Mouse (Mus musculus) liver, adult 2 months (tissue): ENCODE results near the gene Clec2g. TPM values are rescaled to one million over a fixed set of nuclear protein-coding genes. Genes with fewer than 3 reads are reported as not detected.
"Not testable (repeated sequence)": the region's sequence is repeated elsewhere in the genome, so short reads cannot be mapped to it uniquely, and the experiment has no call there.

Experiments
- DNase-seq: peaks from one replicate; pipeline ENCODE4 v3.0.0-alpha.2; 2011; ENCODE audit warnings: low read depth, low spot score; ENCODE audit errors: extremely low read depth
- H3K27ac ChIP-seq: fragments of 200-500 bp; replicated peaks from 2 replicates; pipeline ENCODE4 v1.5.1; 2012; ENCODE audit warnings: low read depth, mild to moderate bottlenecking, control low read depth, inconsistent platforms, low read length; ENCODE audit not compliant: insufficient read depth
- H3K27me3 ChIP-seq: fragments of 200-500 bp; 2 replicates; pipeline ENCODE4 v1.6.1; 2012; ENCODE audit warnings: mild to moderate bottlenecking, moderate library complexity, low read length, inconsistent platforms; ENCODE audit not compliant: control insufficient read depth, insufficient read depth
- H3K36me3 ChIP-seq: fragments of 200-500 bp; 2 replicates; pipeline ENCODE4 v1.6.1; 2012; ENCODE audit warnings: low read length, inconsistent platforms; ENCODE audit not compliant: control insufficient read depth, insufficient read depth
- H3K4me1 ChIP-seq: fragments of 200-500 bp; 2 replicates; pipeline ENCODE4 v1.6.1; 2011; ENCODE audit warnings: low read length; ENCODE audit not compliant: control insufficient read depth, insufficient read depth
- H3K4me3 ChIP-seq: fragments of 200-500 bp; 2 replicates; pipeline ENCODE4 v1.5.1; 2011; ENCODE audit warnings: low read depth, mild to moderate bottlenecking, control low read depth, low read length, moderate library complexity; ENCODE audit not compliant: insufficient read depth
- H3K79me2 ChIP-seq: fragments of 200-500 bp; 2 replicates; pipeline ENCODE4 v1.6.1; 2012; ENCODE audit warnings: inconsistent platforms, mild to moderate bottlenecking, low read length, moderate library complexity; ENCODE audit not compliant: control insufficient read depth, insufficient read depth
- H3K9ac ChIP-seq: fragments of 200-500 bp; 2 replicates; pipeline ENCODE4 v1.6.1; 2012; ENCODE audit warnings: low read depth, mild to moderate bottlenecking, control low read depth, inconsistent platforms, low read length
- CTCF ChIP-seq: fragments of 200-500 bp; IDR thresholded peaks from 2 replicates; pipeline ENCODE4 v1.5.1; 2011; ENCODE audit warnings: low read depth, low read length, control low read depth
- POLR2A ChIP-seq: fragments of 200-500 bp; IDR thresholded peaks from 2 replicates; pipeline ENCODE4 v1.6.1; 2011; ENCODE audit warnings: low read length, control low read depth; ENCODE audit not compliant: insufficient read depth; ENCODE audit errors: extremely low read depth
- WGBS: fragments of 180-500 bp; shearing (Covaris S2); methylation state at CpG from one replicate; pipeline ENCODE4 v1.1.7; 2018; 5-methylcytosine and 5-hydroxymethylcytosine counted together
- polyA plus RNA-seq: library from polyadenylated mRNA; depleted of rRNA; stranded (reverse); fragments of >200 nt; gene quantifications from 2 replicates; pipeline ENCODE4 v1.2.3, GENCODE M21; 2012; rRNA removed
- total RNA-seq: library from RNA; depleted of rRNA; stranded (reverse); fragments of >200 nt; gene quantifications from 2 replicates; pipeline ENCODE4 v1.2.3, GENCODE M21; 2014; rRNA removed

The Clec2g gene
- total RNA-seq (0.20 TPM in 1 of 2 replicates, not detected in the other), polyA plus RNA-seq (not detected in 2 replicates)

DNA sequence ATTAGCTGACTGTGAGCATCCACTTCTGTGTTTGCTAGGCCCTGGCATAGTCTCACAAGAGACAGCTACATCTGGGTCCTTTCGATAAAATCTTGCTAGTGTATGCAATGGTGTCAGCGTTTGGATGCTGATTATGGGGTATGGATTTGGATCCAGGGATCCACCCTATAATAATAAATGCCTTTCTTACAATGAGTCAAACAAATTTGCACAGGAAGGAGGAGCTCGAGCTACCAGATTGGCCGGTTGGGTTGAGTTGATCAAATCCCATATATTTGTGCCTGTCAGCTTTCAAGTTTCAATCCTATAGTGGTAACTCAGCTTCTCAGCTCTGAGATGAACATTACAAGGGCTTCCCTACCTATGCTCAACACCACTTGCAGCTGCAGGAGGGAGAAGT is at the start of gene Clec2g:
Gene Clec2g, plus strand, starts transcription at position 301 of the 400 bp plus-strand sequence.
- H3K4me3 ChIP-seq, DNase-seq, H3K27me3 ChIP-seq, H3K9ac ChIP-seq, H3K27ac ChIP-seq, H3K36me3 ChIP-seq, H3K4me1 ChIP-seq, H3K79me2 ChIP-seq: not testable (repeated sequence)
- 96% methylated on average over 4 of the region's 4 CpGs for WGBS

DNA sequence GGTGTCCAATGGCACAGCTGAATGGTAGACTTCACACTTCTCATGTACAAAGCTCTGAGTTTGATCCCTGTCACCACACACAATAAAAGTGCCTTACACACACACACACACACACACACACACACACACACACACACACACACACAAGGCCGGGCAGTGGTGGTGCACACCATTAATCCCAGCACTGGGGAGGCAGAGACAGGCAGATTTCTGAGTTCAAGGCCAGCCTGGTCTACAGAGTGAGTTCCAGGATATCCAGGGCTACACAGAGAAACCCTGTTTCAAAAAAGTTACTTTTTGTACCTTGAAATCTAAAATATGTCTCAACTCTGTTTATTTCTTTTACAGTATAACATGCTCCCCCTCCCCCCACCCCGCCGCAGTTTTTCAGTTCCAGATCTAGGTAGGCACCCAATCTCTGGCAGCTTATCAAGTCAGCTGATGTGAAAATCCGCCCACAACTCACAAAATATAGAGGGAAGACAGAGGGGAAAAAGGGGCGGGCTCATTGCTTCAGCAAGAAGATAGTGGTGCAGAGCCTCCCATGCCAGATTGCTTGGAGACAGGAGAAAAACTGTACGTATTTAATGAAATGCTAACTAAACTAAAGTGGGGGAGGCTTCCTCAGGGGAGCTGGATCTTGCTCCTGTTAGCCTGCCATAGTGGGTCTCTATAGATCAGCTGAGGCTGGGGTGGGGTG is 46.9 kb upstream of the Clec2g start, which contains the start of gene Clec2i:
Gene Clec2i, plus strand, starts transcription at position 498 of the 700 bp plus-strand sequence.
- H3K9ac ChIP-seq, H3K27ac ChIP-seq, H3K4me1 ChIP-seq, H3K27me3 ChIP-seq, H3K36me3 ChIP-seq, H3K79me2 ChIP-seq: not testable (repeated sequence)
- 0 out of 2 replicates have a peak within 1 kb of the TSS, but pooled peaks have one; percentile 23 for H3K4me3 ChIP-seq
- WGBS, result 81% methylated on average over 6 of the region's 6 CpGs
- DNase-seq, result peak; percentile 6

DNA sequence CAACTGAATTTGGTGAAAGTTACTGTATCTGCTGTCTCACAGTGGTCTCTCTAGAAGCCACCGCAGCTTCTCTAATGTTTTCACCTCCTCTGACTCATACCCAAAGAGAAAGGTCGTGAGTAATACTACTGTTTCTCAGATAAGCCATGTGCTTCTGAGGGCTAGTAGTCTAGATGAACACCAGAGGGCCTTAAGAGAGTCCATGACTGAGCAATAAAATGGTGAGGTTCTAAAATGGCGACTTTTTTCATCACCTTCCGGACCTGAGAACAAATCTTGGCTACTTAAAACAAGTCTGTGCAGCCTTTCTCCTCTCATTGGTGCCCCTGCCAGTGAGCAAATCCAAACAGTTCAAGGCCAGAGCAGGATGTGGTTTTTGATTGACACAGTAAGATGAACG is 45.3 kb upstream of the Clec2g start:
- Histone ChIP-seq H3K36me3 (no peaks in the 10 kb centered on the region), H3K9ac (no peak overlapping the region), H3K27ac (no peak overlapping the region), H3K4me3 (no peak overlapping the region), H3K4me1 (no peaks in the 10 kb centered on the region), H3K27me3 (no peaks in the 10 kb centered on the region), H3K79me2 (no peaks in the 10 kb centered on the region)
- TF ChIP-seq POLR2A (no peak), CTCF (no peak)
- 74% methylated on average over 5 of the region's 5 CpGs for WGBS
- peak; percentile 14 for DNase-seq

DNA sequence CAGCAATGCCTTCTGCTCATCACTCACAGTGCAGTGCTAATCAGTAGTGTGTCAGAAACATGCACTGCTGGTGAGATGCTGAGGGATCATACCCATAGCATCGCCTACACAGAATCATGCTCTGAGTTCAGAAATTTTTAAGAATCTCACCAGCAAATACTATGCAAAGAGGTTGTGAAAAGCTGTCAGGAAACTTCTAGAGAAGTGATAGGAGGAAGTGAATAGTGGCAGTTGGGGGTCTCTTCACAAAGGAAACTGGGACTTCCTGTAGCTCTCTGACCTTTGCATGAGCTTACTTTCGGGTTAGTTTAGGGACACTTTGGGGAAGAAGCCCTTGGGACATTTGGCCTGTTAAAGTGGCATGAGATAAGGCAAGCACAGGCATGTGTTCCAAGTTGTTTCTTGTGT is 43.2 kb upstream of the Clec2g start, which contains the start of gene BC035044:
Gene BC035044, minus strand, starts transcription at position 179 of the 408 bp plus-strand sequence.
- Histone ChIP-seq H3K79me2 (no peaks in the 10 kb centered on the region), H3K9ac (no peak within 1 kb of the TSS), H3K4me1 (no peaks in the 10 kb centered on the region), H3K4me3 (no peak within 1 kb of the TSS), H3K27me3 (no peaks in the 10 kb centered on the region), H3K27ac (no peak within 1 kb of the TSS), H3K36me3 (no peaks in the 10 kb centered on the region)
- peak; percentile 21 for DNase-seq
- no peak for TF ChIP-seq CTCF
- TF ChIP-seq POLR2A, result no peak
- WGBS, result 80% methylated on average over 2 of the region's 2 CpGs

DNA sequence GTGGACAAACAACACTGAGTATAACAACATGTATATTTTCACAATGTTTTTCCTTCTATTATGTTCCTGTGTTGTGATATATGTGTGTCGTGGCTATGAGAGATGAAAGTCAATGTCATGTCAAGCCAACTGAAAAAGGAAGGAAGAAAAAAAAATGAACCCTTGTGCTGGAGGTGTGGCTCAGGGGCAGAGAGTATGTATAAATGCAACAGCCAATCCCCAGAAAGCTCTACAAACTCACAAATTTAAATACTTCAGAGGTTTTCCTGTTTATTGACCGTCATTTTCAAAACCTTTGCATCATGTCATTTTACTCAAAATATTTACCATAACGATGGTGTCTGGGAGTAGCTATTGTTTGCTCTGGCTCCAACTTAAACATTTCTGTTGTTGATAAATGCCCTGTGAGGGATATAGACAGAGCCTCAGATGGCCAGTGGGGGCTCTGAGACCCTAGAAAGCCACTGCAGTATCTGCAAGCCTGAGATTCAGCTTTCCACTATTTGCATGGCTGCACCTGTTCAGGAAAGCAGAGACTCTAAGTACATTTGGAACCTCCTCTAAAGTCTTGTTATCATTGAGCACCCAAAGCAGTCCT is 38.7 kb upstream of the Clec2g start:
- WGBS, result 71% methylated on average over 3 of the region's 3 CpGs
- H3K36me3 ChIP-seq, result no peaks in the 10 kb centered on the region

DNA sequence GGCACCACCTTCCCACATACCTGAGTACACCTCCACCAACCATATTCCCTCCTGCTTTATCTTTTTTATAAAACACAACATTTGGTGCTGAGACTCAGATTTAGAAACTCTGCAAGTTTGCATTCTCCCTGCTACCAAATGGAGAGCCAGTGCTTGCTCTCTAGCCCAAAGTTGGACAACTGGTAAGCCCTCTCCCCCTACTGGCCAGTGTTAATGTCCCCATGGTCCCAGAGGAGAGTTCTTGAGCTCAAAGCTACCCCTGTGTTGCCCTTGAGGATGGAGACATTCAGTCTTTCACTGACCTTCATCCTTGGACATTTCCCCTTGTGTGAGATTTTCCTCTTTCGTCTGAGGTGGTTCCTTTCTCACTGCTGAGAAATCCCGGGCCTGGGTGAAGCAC is 34.1 kb upstream of the Clec2g start:
- Histone ChIP-seq H3K79me2 (no peaks in the 10 kb centered on the region), H3K36me3 (no peaks in the 10 kb centered on the region), H3K4me3 (no peak overlapping the region), H3K27ac (no peak overlapping the region), H3K27me3 (no peaks in the 10 kb centered on the region), H3K9ac (no peak overlapping the region), H3K4me1 (no peaks in the 10 kb centered on the region)
- 69% methylated on average over 2 of the region's 2 CpGs for WGBS
- DNase-seq, result no peak
- TF ChIP-seq POLR2A, result no peak

More for the DNA sequence above, 38.7 kb upstream of the Clec2g start:
- no peak for DNase-seq
- no peak overlapping the region for H3K27ac ChIP-seq
- no peak overlapping the region for H3K9ac ChIP-seq
- no peaks in the 10 kb centered on the region for H3K4me1 ChIP-seq
- H3K4me3 ChIP-seq, result no peak overlapping the region
- no peak for TF ChIP-seq CTCF
- H3K27me3 ChIP-seq, result no peaks in the 10 kb centered on the region
- H3K79me2 ChIP-seq, result no peaks in the 10 kb centered on the region

GRCm38 (mm10) chr6:128900796-128901552 is 33.2 kb upstream of the Clec2g start:
- WGBS, result 88% methylated on average over 6 of the region's 6 CpGs
- not testable (repeated sequence) for H3K4me1 ChIP-seq, DNase-seq, H3K79me2 ChIP-seq, H3K4me3 ChIP-seq, H3K27ac ChIP-seq, H3K9ac ChIP-seq, H3K36me3 ChIP-seq, H3K27me3 ChIP-seq
